Mouse (Mus musculus) testis, adult 2 months (tissue): Measurements from ENCODE around the gene Slc16a2.

Source experiments
- CTCF ChIP-seq: fragments of 200-500 bp; IDR thresholded peaks from 2 replicates; pipeline ENCODE4 v1.5.1; 2012; ENCODE audit warnings: low read depth, mild to moderate bottlenecking, inconsistent platforms, low read length, moderate library complexity; ENCODE audit not compliant: control insufficient read depth, insufficient read depth, insufficient replicate concordance
- POLR2A ChIP-seq: fragments of 200-500 bp; IDR thresholded peaks from 2 replicates; pipeline ENCODE4 v1.6.1; 2012; ENCODE audit warnings: low read depth, mild to moderate bottlenecking, inconsistent platforms, low read length, moderate library complexity; ENCODE audit not compliant: control insufficient read depth

DNA sequence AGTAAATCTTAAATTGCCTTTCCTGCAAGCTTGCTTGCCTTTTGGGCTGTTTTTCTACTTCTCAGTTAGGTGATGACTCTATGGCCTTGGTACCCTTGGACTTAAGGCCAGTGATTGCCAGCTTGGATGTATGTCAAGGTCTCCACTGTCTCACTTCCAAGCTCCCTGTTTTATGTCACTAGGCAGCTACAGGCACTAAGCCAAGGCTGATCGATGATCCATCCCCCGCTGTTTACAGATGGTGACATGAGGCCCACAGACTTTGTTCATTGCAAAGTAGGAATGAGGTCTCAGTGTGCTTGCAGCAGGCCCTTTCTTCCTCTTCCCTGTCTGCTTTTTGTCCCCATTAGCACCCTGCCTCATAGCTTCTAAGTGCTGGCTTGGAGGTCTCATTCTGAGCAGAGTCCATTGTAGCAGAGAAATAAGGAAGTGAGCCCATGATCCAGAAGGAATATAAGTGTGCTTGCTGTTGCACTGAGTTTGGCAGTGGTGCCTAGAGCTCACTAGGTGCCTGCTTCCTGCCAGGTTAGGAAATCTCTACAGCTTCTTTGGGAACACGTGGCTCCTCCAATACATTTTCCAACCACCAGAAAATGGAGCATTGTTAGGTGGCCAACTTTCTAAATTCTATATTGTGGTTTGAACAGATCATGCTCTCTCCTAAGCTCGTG is 89.6 kb downstream of the Slc16a2 start:
- TF ChIP-seq POLR2A: no peak
- no peak for TF ChIP-seq CTCF
